Mouse (Mus musculus): Measurements from ENCODE around the gene Tmcc1. TPM values are rescaled to one million over a fixed set of nuclear protein-coding genes. Genes with fewer than 3 reads are reported as not detected.

The Tmcc1 gene
- polyA plus RNA-seq, 1 experiment from 2014 or later: 15.1 TPM

- 78% methylated on average over 7 of the region's 7 CpGs for WGBS
- no peak overlapping the region for H3K4me3 ChIP-seq (ENCODE audit: low read depth, low read length)
Measured at GRCm38 (mm10) chr6:115998758-115999157, 194.5 kb downstream of the Tmcc1 start.

DNA sequence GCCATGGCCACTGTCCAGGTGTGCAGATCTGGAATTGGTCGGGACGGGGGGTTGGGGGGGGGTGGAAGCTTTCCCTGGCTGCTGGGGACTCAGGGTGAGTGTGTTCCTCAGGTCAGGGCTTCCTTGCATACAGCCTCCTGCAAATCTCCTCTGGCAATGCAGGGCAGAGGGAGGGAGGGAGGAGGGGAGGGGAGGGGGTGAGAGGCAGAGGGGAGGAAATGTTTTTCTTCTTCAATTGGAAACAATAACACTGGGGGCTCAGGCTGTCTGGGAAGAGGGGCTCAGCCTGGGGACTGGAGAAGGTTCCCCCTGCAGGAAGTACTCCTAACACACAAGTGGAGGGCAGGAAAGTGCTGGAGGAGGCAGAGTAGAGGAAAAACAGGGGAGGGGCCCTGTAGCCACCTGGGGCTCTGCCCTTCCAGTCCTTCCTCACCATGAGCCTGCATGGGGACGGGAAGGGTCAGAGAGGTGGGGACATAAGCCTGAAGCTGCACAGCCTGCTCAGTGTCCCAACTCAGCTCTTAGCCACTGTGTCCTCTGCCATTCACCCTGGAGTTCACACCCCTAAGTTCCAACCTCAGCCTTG, 195.5 kb downstream of the Tmcc1 start:
- WGBS: 18% methylated on average over 3 of the region's 3 CpGs
- peak overlapping the region; percentile 94 for H3K27ac ChIP-seq (ENCODE audit: low read depth)
- no peaks in the 10 kb centered on the region for H3K36me3 ChIP-seq (ENCODE audit: insufficient read depth)
- DNase-seq (peak; percentile 55), ATAC-seq (ENCODE audit: insufficient read depth) (no peak)
- no peak overlapping the region for H3K4me3 ChIP-seq (ENCODE audit: low read depth, low read length)
- TF ChIP-seq CTCF (IDR thresholded peaks at IDR 0.05; ENCODE audit: low read depth): no peak; the same call in 1 of the 2 replicates
- peaks cover 21% of the 10 kb centered on the region for H3K4me1 ChIP-seq (ENCODE audit: insufficient read depth)
- no peak overlapping the region for H3K4me2 ChIP-seq
- no peaks in the 10 kb centered on the region for H3K9me3 ChIP-seq (ENCODE audit: low read depth, low read length)
- peaks cover 17% of the 10 kb centered on the region for H3K27me3 ChIP-seq (ENCODE audit: insufficient read depth, low read length)
- no peak overlapping the region for H3K9ac ChIP-seq

More at GRCm38 (mm10) chr6:115998758-115999157, 194.5 kb downstream of the Tmcc1 start:
- no peak for DNase-seq
- ATAC-seq (ENCODE audit: insufficient read depth): no peak
- peaks cover 21% of the 10 kb centered on the region for H3K4me1 ChIP-seq (ENCODE audit: insufficient read depth)
- H3K27ac ChIP-seq (ENCODE audit: low read depth): peak overlapping the region; percentile 52; the same call in 1 of the 2 replicates
- H3K36me3 ChIP-seq (ENCODE audit: insufficient read depth): no peaks in the 10 kb centered on the region
- no peak overlapping the region for H3K4me2 ChIP-seq
- no peaks in the 10 kb centered on the region for H3K9me3 ChIP-seq (ENCODE audit: low read depth, low read length)
- peaks cover 8% of the 10 kb centered on the region; the same call in 1 of the 2 replicates for H3K27me3 ChIP-seq (ENCODE audit: insufficient read depth, low read length)
- no peak overlapping the region for H3K9ac ChIP-seq
- no peak for TF ChIP-seq CTCF (IDR thresholded peaks at IDR 0.05; ENCODE audit: low read depth)

DNA sequence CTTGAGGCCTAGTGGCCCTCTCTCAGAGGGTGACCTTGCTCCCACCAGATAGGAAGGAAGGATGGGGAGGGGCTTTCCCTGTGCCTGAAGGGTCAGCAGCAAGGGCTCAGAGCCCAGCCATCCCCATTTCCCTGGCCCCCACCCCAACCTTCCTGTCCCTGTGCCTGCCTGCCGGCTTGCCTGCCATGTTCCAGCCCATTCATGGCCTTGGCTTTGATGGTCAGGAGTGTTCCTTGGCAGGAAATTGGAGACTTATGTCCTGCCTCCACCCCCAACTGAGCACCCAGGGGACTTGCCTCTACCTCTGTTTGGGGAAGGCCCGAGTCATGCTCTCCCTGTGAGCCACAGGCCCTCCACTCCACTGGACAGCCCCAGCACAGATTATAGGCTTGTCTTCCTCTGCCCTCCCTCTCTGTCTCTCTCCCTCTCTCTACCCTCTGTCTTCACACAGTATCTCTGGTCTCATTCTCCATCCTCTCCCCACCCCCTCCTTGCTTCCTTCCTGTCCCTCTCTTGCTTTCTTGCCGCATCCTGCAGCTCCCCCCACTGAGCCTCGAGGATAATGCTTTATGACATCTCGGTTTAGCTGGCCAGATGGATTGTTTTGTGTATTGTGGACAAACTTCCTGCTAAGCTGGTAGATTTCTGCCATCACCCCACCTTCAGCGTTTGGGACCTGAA, 197.0 kb downstream of the Tmcc1 start:
- DNase-seq (peak; percentile 84), ATAC-seq (ENCODE audit: insufficient read depth) (peak; percentile 13; the same call in 1 of the 2 replicates)
- H3K9me3 ChIP-seq (ENCODE audit: low read depth, low read length): no peaks in the 10 kb centered on the region
- peaks cover 18% of the 10 kb centered on the region for H3K27me3 ChIP-seq (ENCODE audit: insufficient read depth, low read length)
- TF ChIP-seq CTCF (IDR thresholded peaks at IDR 0.05; ENCODE audit: low read depth): peak; percentile 59
- no peak overlapping the region for H3K4me3 ChIP-seq (ENCODE audit: low read depth, low read length)
- WGBS: 20% methylated on average over 6 of the region's 6 CpGs
- peak overlapping the region; percentile 94 for H3K27ac ChIP-seq (ENCODE audit: low read depth)
- peaks cover 21% of the 10 kb centered on the region for H3K4me1 ChIP-seq (ENCODE audit: insufficient read depth)
- H3K36me3 ChIP-seq (ENCODE audit: insufficient read depth): 0 out of 2 replicates have a peak, but pooled peaks cover 1% of the 10 kb centered on the region
- no peak overlapping the region for H3K9ac ChIP-seq
- peak overlapping the region; percentile 91 for H3K4me2 ChIP-seq

GRCm38 (mm10) chr6:115995531-115995941, 197.8 kb downstream of the Tmcc1 start:
- Histone ChIP-seq H3K4me3 (ENCODE audit: low read depth, low read length) (peak overlapping the region; percentile 70), H3K36me3 (ENCODE audit: insufficient read depth) (peaks cover 9% of the 10 kb centered on the region), H3K9me3 (ENCODE audit: low read depth, low read length) (no peaks in the 10 kb centered on the region), H3K4me2 (peak overlapping the region; percentile 91), H3K9ac (peak overlapping the region; percentile 29), H3K27me3 (ENCODE audit: insufficient read depth, low read length) (peaks cover 18% of the 10 kb centered on the region), H3K4me1 (ENCODE audit: insufficient read depth) (peaks cover 21% of the 10 kb centered on the region), H3K27ac (ENCODE audit: low read depth) (peak overlapping the region; percentile 94)
- ATAC-seq (ENCODE audit: insufficient read depth) (peak; percentile 3), DNase-seq (peak; percentile 62)
- 38% methylated on average over 4 of the region's 4 CpGs for whole genome bisulfite sequencing
- TF ChIP-seq CTCF (IDR thresholded peaks at IDR 0.05; ENCODE audit: low read depth): no peak

DNA sequence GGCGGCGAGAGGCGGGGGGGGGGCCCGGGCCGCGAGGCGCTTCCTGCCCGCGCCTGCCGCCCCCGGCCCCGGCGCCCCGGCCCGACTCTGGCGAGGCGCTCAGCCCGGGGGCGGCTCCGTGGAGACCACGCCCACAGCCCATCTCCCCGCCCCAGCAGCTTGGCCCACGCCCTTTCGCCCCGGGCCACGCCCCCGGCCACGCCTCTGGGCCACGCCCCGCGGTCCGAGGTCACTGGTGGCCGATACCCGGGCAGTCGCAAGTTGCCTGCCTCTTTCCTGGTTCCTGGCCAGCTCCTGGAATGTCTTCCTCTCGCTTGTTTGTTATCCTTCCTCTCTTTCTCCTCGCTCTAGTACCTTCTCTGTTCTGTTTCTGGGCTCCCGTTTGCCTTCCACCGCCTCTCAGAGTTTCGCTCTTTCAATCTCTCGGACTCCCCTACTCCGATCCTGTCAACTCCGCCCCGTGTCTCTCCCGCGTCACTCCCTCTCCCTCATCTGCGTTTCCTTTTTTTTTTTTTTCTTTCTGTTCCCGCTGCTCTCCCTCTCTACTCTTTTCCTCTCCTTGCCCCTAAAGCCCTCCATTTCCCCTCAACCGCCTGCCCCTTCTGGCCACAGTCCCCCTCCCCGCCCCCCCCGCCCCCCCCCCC, 198.3 kb downstream of the Tmcc1 start, which contains the start of gene Plxnd1:
Gene Plxnd1 (minus strand): TSS at position 129 of the 644 bp plus-strand sequence.
- Histone ChIP-seq H3K9ac (peak within 1 kb of the TSS; percentile 77), H3K4me1 (ENCODE audit: insufficient read depth) (peaks cover 21% of the 10 kb centered on the region), H3K4me3 (ENCODE audit: low read depth, low read length) (peak within 1 kb of the TSS; percentile 70), H3K27ac (ENCODE audit: low read depth) (peak within 1 kb of the TSS; percentile 94), H3K27me3 (ENCODE audit: insufficient read depth, low read length) (peaks cover 18% of the 10 kb centered on the region), H3K9me3 (ENCODE audit: low read depth, low read length) (no peaks in the 10 kb centered on the region), H3K4me2 (peak within 1 kb of the TSS; percentile 91), H3K36me3 (ENCODE audit: insufficient read depth) (peaks cover 12% of the 10 kb centered on the region)
- under 1% methylated on average over 45 of the region's 51 CpGs for WGBS
- ATAC-seq (ENCODE audit: insufficient read depth) (peak; percentile 71), DNase-seq (peak; percentile 97)
- no peak for TF ChIP-seq CTCF (IDR thresholded peaks at IDR 0.05; ENCODE audit: low read depth)

GRCm38 (mm10) chr6:115994146-115994876, 199.0 kb downstream of the Tmcc1 start:
- DNase-seq (peak; percentile 63), ATAC-seq (ENCODE audit: insufficient read depth) (no peak)
- peaks cover 18% of the 10 kb centered on the region for H3K36me3 ChIP-seq (ENCODE audit: insufficient read depth)
- peak overlapping the region; percentile 94 for H3K27ac ChIP-seq (ENCODE audit: low read depth)
- peak overlapping the region; percentile 70 for H3K4me3 ChIP-seq (ENCODE audit: low read depth, low read length)
- H3K27me3 ChIP-seq (ENCODE audit: insufficient read depth, low read length): peaks cover 18% of the 10 kb centered on the region
- H3K9me3 ChIP-seq (ENCODE audit: low read depth, low read length): no peaks in the 10 kb centered on the region
- 0 out of 2 replicates have a peak, but pooled peaks have one; percentile 15 for TF ChIP-seq CTCF (IDR thresholded peaks at IDR 0.05; ENCODE audit: low read depth)
- H3K4me2 ChIP-seq: peak overlapping the region; percentile 91
- peak overlapping the region; percentile 77 for H3K9ac ChIP-seq
- under 1% methylated on average over 91 of the region's 93 CpGs for WGBS
- H3K4me1 ChIP-seq (ENCODE audit: insufficient read depth): peaks cover 21% of the 10 kb centered on the region
